Mouse (Mus musculus) c-Kit-positive CD71-positive TER-119-positive erythroid progenitor cells, embryonic 14.5 days (primary cell): ENCODE measurements around the gene Bik.

Experiments
- DNase-seq: peaks from one replicate; pipeline ENCODE4 v3.0.0-alpha.2; 2013; ENCODE audit warnings: low spot score

Bik gene

GRCm38 (mm10) chr15:83547144-83547543, 20.5 kb downstream of the Bik start:
- DNase-seq, result no peak

GRCm38 (mm10) chr15:83550137-83550536, 23.5 kb downstream of the Bik start:
- no peak for DNase-seq

GRCm38 (mm10) chr15:83553831-83554230, 27.2 kb downstream of the Bik start:
- DNase-seq, result no peak

- DNase-seq, result peak; percentile 85
These were observed 28.7 kb downstream of the Bik start for GRCm38 (mm10) chr15:83555161-83555974.

- DNase-seq, result no peak
These were observed 34.3 kb downstream of the Bik start for GRCm38 (mm10) chr15:83560941-83561477.

GRCm38 (mm10) chr15:83562626-83563270, 36.1 kb downstream of the Bik start:
- DNase-seq, result peak; percentile 67

GRCm38 (mm10) chr15:83563327-83563856, 36.7 kb downstream of the Bik start, which contains the start of the genes Tspo and Mcat:
Gene Tspo, plus strand, starts transcription at chr15:83563592.
Gene Mcat, minus strand, starts transcription at chr15:83563787.
- peak; percentile 70 for DNase-seq

GRCm38 (mm10) chr15:83563857-83564651, 37.4 kb downstream of the Bik start:
- peak; percentile 54 for DNase-seq

GRCm38 (mm10) chr15:83565434-83565833, 38.8 kb downstream of the Bik start:
- DNase-seq, result peak; percentile 71

- DNase-seq, result no peak
These were observed 39.3 kb downstream of the Bik start for GRCm38 (mm10) chr15:83566006-83566405.

- no peak for DNase-seq
These were observed 41.1 kb downstream of the Bik start for GRCm38 (mm10) chr15:83567728-83568127.

GRCm38 (mm10) chr15:83568544-83568943, 41.9 kb downstream of the Bik start:
- no peak for DNase-seq

GRCm38 (mm10) chr15:83569682-83570081, 43.0 kb downstream of the Bik start:
- no peak for DNase-seq

GRCm38 (mm10) chr15:83570641-83571040, 44.0 kb downstream of the Bik start:
- DNase-seq, result no peak

- DNase-seq, result no peak
These were observed 45.0 kb downstream of the Bik start for GRCm38 (mm10) chr15:83571636-83572035.

GRCm38 (mm10) chr15:83572132-83572531, 45.5 kb downstream of the Bik start:
- no peak for DNase-seq

GRCm38 (mm10) chr15:83573606-83574005, 46.9 kb downstream of the Bik start:
- DNase-seq, result no peak

GRCm38 (mm10) chr15:83574731-83575351, 48.2 kb downstream of the Bik start:
- no peak for DNase-seq

GRCm38 (mm10) chr15:83575543-83575942, 48.9 kb downstream of the Bik start:
- no peak for DNase-seq

GRCm38 (mm10) chr15:83576651-83577050, 50.0 kb downstream of the Bik start:
- DNase-seq, result no peak

- no peak for DNase-seq
These were observed 56.3 kb downstream of the Bik start for GRCm38 (mm10) chr15:83582931-83583330.
